ENCODE assay signal across 25 mouse cellular contexts in the genomic region with DNA sequence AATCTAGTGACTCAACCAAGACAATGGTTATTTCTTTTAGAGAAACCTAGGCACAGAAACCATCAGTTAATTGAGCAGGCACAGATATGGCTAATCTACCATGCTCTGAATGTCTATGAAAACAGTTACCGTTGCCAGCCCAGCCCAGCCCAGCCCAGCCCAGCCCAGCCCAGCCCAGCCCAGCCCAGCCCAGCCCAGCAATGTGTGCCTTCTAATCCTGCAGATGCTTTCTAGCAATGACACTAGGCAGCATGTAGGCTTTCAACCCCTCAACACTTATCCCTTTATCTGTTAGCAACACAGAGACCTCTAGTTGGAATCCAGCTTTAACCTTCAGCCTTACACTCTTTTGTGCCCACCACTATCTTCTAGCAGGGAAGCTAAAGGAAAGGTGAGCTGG. TPM values are rescaled to one million over a fixed set of nuclear protein-coding genes. Genes with fewer than 3 reads are reported as not detected.
A peak's percentile ranks its signal among the peaks of the same experiment; 100 is the strongest.
DNase-seq lines count a peak whose midpoint lies in the region; ATAC-seq and TF ChIP-seq lines count a peak whose summit lies in the region.
"Had no signal": no experiment of that assay in that cellular context is flagged by ENCODE, and none has a peak within 500 bp of the region (broad histone marks: within the 10 kb centered on the region; RNA-seq: fewer than 3 reads in every experiment).

No protein-coding gene starts in this region.

- intact Hi-C loops in left cerebral cortex, adult 2 months (cut with DNase I): no loop called here
- intact Hi-C loops in left cerebral cortex, postnatal 36 days (cut with DNase I): no loop called here

- no peak for TF ChIP-seq EP300 in stomach, postnatal 0 days (optimal IDR thresholded peaks at IDR 0.05)

- WGBS in stomach, embryonic 15.5 days: 33% methylated on average over 1 of the region's 1 CpGs
- WGBS in stomach, postnatal 0 days: 31% methylated on average over 1 of the region's 1 CpGs
- 7% methylated on average over 1 of the region's 1 CpGs for WGBS in liver, embryonic 13.5 days (ENCODE audit: insufficient replicate concordance)
- WGBS in liver, embryonic 16.5 days (ENCODE audit: insufficient replicate concordance): 13% methylated on average over 1 of the region's 1 CpGs
- 86% methylated on average over 1 of the region's 1 CpGs for WGBS in hindbrain, embryonic 16.5 days

- no peak overlapping the region for H3K9ac ChIP-seq in stomach, embryonic 15.5 days
- H3K9ac ChIP-seq in stomach, postnatal 0 days (ENCODE audit: low read length): no peak overlapping the region
- H3K9ac ChIP-seq in liver, embryonic 13.5 days: no peak overlapping the region
- no peak overlapping the region for H3K9ac ChIP-seq in liver, embryonic 16.5 days (ENCODE audit: low read depth, low read length)
- H3K9ac ChIP-seq in hindbrain, embryonic 16.5 days (ENCODE audit: low read depth, low read length): no peak overlapping the region
- H3K9ac ChIP-seq: embryonic facial prominence, embryonic 12.5 days; embryonic facial prominence, embryonic 15.5 days; forebrain, embryonic 12.5 days; forebrain, embryonic 15.5 days; heart, embryonic 13.5 days; hindbrain, embryonic 14.5 days had no signal

- TF ChIP-seq CTCF in stomach, postnatal 0 days (IDR thresholded peaks at IDR 0.05; ENCODE audit: low read depth): no peak
- TF ChIP-seq CTCF in left cerebral cortex, adult 2 months (IDR thresholded peaks at IDR 0.05): no peak

- DNase-seq in stomach, postnatal 0 days (ENCODE audit: low spot score): no peak
- DNase-seq in liver, embryonic 13.5 days: no peak
- no peak for DNase-seq in left cerebral cortex, adult 2 months (ENCODE audit: extremely low spot score in 1 of 2, low spot score in 2 of 2)
- no peak for DNase-seq in left cerebral cortex, postnatal 36 days (ENCODE audit: low spot score in 2 of 2)
- DNase-seq: adrenal gland, adult 8-10 months; adrenal gland, postnatal 36 days; cerebellum, adult 18-20 months; cerebellum, adult 9-10 months; cerebellum, postnatal 14 days; gastrocnemius, postnatal 36 days; heart, adult 2 months; heart, postnatal 14 days; heart, postnatal 4 days had no signal

- no peak overlapping the region for H3K4me3 ChIP-seq in stomach, embryonic 15.5 days (replicated peaks)
- H3K4me3 ChIP-seq in stomach, postnatal 0 days (ENCODE audit: low read depth, low read length): no peak overlapping the region
- H3K4me3 ChIP-seq in liver, embryonic 13.5 days (replicated peaks): no peak overlapping the region
- H3K4me3 ChIP-seq in liver, embryonic 16.5 days (ENCODE audit: low read depth, low read length): no peak overlapping the region
- H3K4me3 ChIP-seq in left cerebral cortex, adult 2 months: no peak overlapping the region
- H3K4me3 ChIP-seq in hindbrain, embryonic 16.5 days (ENCODE audit: low read length): no peak overlapping the region
- H3K4me3 ChIP-seq: embryonic facial prominence, embryonic 12.5 days; embryonic facial prominence, embryonic 15.5 days; forebrain, embryonic 12.5 days; forebrain, embryonic 15.5 days; heart, adult 2 months; heart, embryonic 10.5 days; heart, embryonic 13.5 days had no signal

- H3K27me3 ChIP-seq in stomach, embryonic 15.5 days (replicated peaks): no peaks in the 10 kb centered on the region
- no peaks in the 10 kb centered on the region for H3K27me3 ChIP-seq in stomach, postnatal 0 days (ENCODE audit: control insufficient read depth, insufficient read depth, low read length)
- no peaks in the 10 kb centered on the region for H3K27me3 ChIP-seq in liver, embryonic 13.5 days
- H3K27me3 ChIP-seq in liver, embryonic 16.5 days (ENCODE audit: control insufficient read depth, insufficient read depth, low read depth, low read length): no peaks in the 10 kb centered on the region
- no peaks in the 10 kb centered on the region for H3K27me3 ChIP-seq in hindbrain, embryonic 16.5 days (replicated peaks; ENCODE audit: control insufficient read depth, insufficient read depth, low read length)
- H3K27me3 ChIP-seq: embryonic facial prominence, embryonic 12.5 days; embryonic facial prominence, embryonic 15.5 days; forebrain, embryonic 12.5 days; forebrain, embryonic 15.5 days; heart, embryonic 13.5 days had no signal

- ATAC-seq in stomach, embryonic 15.5 days (ENCODE audit: insufficient read depth, low FRiP score, low read depth): peak; percentile 47; the same call in 1 of the 2 replicates
- ATAC-seq in stomach, postnatal 0 days (ENCODE audit: low FRiP score, low TSS enrichment): no peak
- peak; percentile 97 for ATAC-seq in liver, embryonic 13.5 days (ENCODE audit: low read depth)
- ATAC-seq in liver, embryonic 16.5 days (ENCODE audit: low read depth): peak; percentile 93
- peak; percentile 84 for ATAC-seq in megakaryocyte-erythroid progenitor cell, adult 5-6 weeks (replicated peaks; ENCODE audit: low FRiP score, low TSS enrichment, poor library complexity, severe bottlenecking)
- no peak for ATAC-seq in hindbrain, embryonic 16.5 days
- ATAC-seq: activated CD4-positive, CD25-positive, alpha-beta regulatory T cell, adult 4 months; forebrain, embryonic 15.5 days had no signal

- no peaks in the 10 kb centered on the region for H3K9me3 ChIP-seq in stomach, embryonic 15.5 days
- no peaks in the 10 kb centered on the region for H3K9me3 ChIP-seq in stomach, postnatal 0 days (ENCODE audit: control insufficient read depth, low read length)
- no peaks in the 10 kb centered on the region for H3K9me3 ChIP-seq in liver, embryonic 13.5 days (replicated peaks)
- H3K9me3 ChIP-seq in liver, embryonic 16.5 days (replicated peaks; ENCODE audit: control insufficient read depth, low read length): no peaks in the 10 kb centered on the region
- no peaks in the 10 kb centered on the region for H3K9me3 ChIP-seq in hindbrain, embryonic 16.5 days (ENCODE audit: control insufficient read depth, low read length)
- H3K9me3 ChIP-seq: embryonic facial prominence, embryonic 12.5 days; embryonic facial prominence, embryonic 15.5 days; forebrain, embryonic 12.5 days; forebrain, embryonic 15.5 days; heart, embryonic 10.5 days; heart, embryonic 13.5 days had no signal

- H3K36me3 ChIP-seq in stomach, embryonic 15.5 days: no peaks in the 10 kb centered on the region
- H3K36me3 ChIP-seq in stomach, postnatal 0 days (ENCODE audit: control insufficient read depth, insufficient read depth, low read length): no peaks in the 10 kb centered on the region
- H3K36me3 ChIP-seq in liver, embryonic 13.5 days: no peaks in the 10 kb centered on the region
- no peaks in the 10 kb centered on the region for H3K36me3 ChIP-seq in liver, embryonic 16.5 days (ENCODE audit: control insufficient read depth, insufficient read depth)
- peaks cover 6% of the 10 kb centered on the region; the same call in 1 of the 2 replicates for H3K36me3 ChIP-seq in hindbrain, embryonic 16.5 days (ENCODE audit: control insufficient read depth, insufficient read depth, low read length)
- H3K36me3 ChIP-seq: embryonic facial prominence, embryonic 12.5 days; embryonic facial prominence, embryonic 15.5 days; forebrain, embryonic 12.5 days; heart, embryonic 10.5 days; heart, embryonic 13.5 days had no signal

- H3K4me2 ChIP-seq in stomach, embryonic 15.5 days: no peak overlapping the region
- H3K4me2 ChIP-seq in stomach, postnatal 0 days (replicated peaks; ENCODE audit: low read depth): no peak overlapping the region
- H3K4me2 ChIP-seq in liver, embryonic 13.5 days: peak overlapping the region; percentile 42; the same call in 1 of the 2 replicates
- peak overlapping the region; percentile 3; the same call in 1 of the 2 replicates for H3K4me2 ChIP-seq in liver, embryonic 16.5 days (ENCODE audit: low read depth, low read length)
- H3K4me2 ChIP-seq in hindbrain, embryonic 16.5 days (ENCODE audit: low read length): no peak overlapping the region
- H3K4me2 ChIP-seq: embryonic facial prominence, embryonic 12.5 days; embryonic facial prominence, embryonic 15.5 days; forebrain, embryonic 12.5 days; forebrain, embryonic 15.5 days; heart, embryonic 13.5 days; hindbrain, embryonic 14.5 days had no signal

- no peaks in the 10 kb centered on the region for H3K4me1 ChIP-seq in stomach, embryonic 15.5 days
- no peaks in the 10 kb centered on the region for H3K4me1 ChIP-seq in stomach, postnatal 0 days (replicated peaks; ENCODE audit: control insufficient read depth, insufficient read depth)
- H3K4me1 ChIP-seq in liver, embryonic 13.5 days (replicated peaks): peaks cover 39% of the 10 kb centered on the region
- H3K4me1 ChIP-seq in liver, embryonic 16.5 days (ENCODE audit: control insufficient read depth, low read depth, low read length): peaks cover 12% of the 10 kb centered on the region
- H3K4me1 ChIP-seq in hindbrain, embryonic 16.5 days (ENCODE audit: control insufficient read depth, insufficient read depth, low read depth, low read length): no peaks in the 10 kb centered on the region
- H3K4me1 ChIP-seq: embryonic facial prominence, embryonic 12.5 days; embryonic facial prominence, embryonic 15.5 days; forebrain, embryonic 12.5 days; forebrain, embryonic 15.5 days had no signal

- no peak overlapping the region for H3K27ac ChIP-seq in stomach, embryonic 15.5 days
- no peak overlapping the region for H3K27ac ChIP-seq in stomach, postnatal 0 days (replicated peaks)
- peak overlapping the region; percentile 78 for H3K27ac ChIP-seq in liver, embryonic 13.5 days
- H3K27ac ChIP-seq in liver, embryonic 16.5 days (ENCODE audit: low read length): 0 out of 2 replicates have a peak overlapping the region, but pooled peaks have one; percentile 18
- H3K27ac ChIP-seq in left cerebral cortex, adult 2 months: no peak overlapping the region
- H3K27ac ChIP-seq in hindbrain, embryonic 16.5 days (ENCODE audit: low read depth, low read length): no peak overlapping the region
- H3K27ac ChIP-seq: embryonic facial prominence, embryonic 12.5 days; embryonic facial prominence, embryonic 15.5 days; forebrain, embryonic 12.5 days; forebrain, embryonic 15.5 days; heart, adult 2 months; heart, embryonic 10.5 days; heart, embryonic 13.5 days; hindbrain, embryonic 14.5 days had no signal

RNA-seq across cellular contexts. Expression of a gene that starts 24.2 kb away (rescaled TPM):
- polyA plus RNA-seq in stomach, embryonic 15.5 days (2015; fragmentation: Nextera tagmentation; extraction: Ambion mirVana): 35.9 and 37.1 TPM in 2 replicates
- polyA plus RNA-seq in stomach, postnatal 0 days (2015; fragmentation: Nextera tagmentation; extraction: Ambion mirVana): 17.8 and 17.9 TPM in 2 replicates
- 26.1 and 34.8 TPM in 2 replicates for polyA plus RNA-seq in liver, embryonic 13.5 days (2015; fragmentation: Nextera tagmentation; extraction: Ambion mirVana)
- 20.0 and 22.3 TPM in 2 replicates for polyA plus RNA-seq in liver, embryonic 16.5 days (2015; fragmentation: Nextera tagmentation; extraction: Ambion mirVana)
- 23.3 and 35.2 TPM in 2 replicates for total RNA-seq in megakaryocyte-erythroid progenitor cell, adult 5-6 weeks (2014; fragmentation: Nextera tagmentation)
- total RNA-seq in megakaryocyte-erythroid progenitor cell, adult 5-6 weeks (2017): 38.5 and 40.3 TPM in 2 replicates
- 10 to 100 TPM; 62.9 to 66.8 TPM for total RNA-seq in left cerebral cortex, adult 2 months (2021)
- total RNA-seq in left cerebral cortex, postnatal 36 days (2021): 10 to 100 TPM; 61.9 to 62.2 TPM
- 25.8 and 39.3 TPM in 2 replicates for polyA plus RNA-seq in hindbrain, embryonic 16.5 days (2015; fragmentation: Nextera tagmentation; extraction: Ambion mirVana)

Comparison
In these comparisons a context has a peak if more than half of its experiments do, and no peak if none do; other contexts are left out.
1. ATAC-seq: peak in stomach, embryonic 15.5 days (single experiment), liver, embryonic 13.5 days (single experiment), liver, embryonic 16.5 days (single experiment) and megakaryocyte-erythroid progenitor cell, adult 5-6 weeks (single experiment); none in stomach, postnatal 0 days (single experiment) and hindbrain, embryonic 16.5 days (single experiment).
2. H3K27ac ChIP-seq: peak in liver, embryonic 13.5 days (single experiment) and liver, embryonic 16.5 days (single experiment); none in stomach, embryonic 15.5 days (single experiment), stomach, postnatal 0 days (single experiment), left cerebral cortex, adult 2 months (single experiment) and hindbrain, embryonic 16.5 days (single experiment).
3. H3K4me2 ChIP-seq: peak in liver, embryonic 13.5 days (single experiment) and liver, embryonic 16.5 days (single experiment); none in stomach, embryonic 15.5 days (single experiment), stomach, postnatal 0 days (single experiment) and hindbrain, embryonic 16.5 days (single experiment).